Mouse (Mus musculus) left cerebral cortex, adult 2 months (tissue): Measurements from ENCODE around the gene Tmco3. TPM values are rescaled to one million over a fixed set of nuclear protein-coding genes. Genes with fewer than 3 reads are reported as not detected.

ENCODE experiments used
- DNase-seq, 2 experiments: peaks; one replicate each; pipeline ENCODE4 v3.0.0; 2021 to 2022; ENCODE audit warnings: low spot score in 2 of 2, mixed read lengths in 1 of 2; ENCODE audit errors: extremely low spot score in 1 of 2
- H3K27ac ChIP-seq: fragments of 200-600 bp; 2 replicates; pipeline ENCODE4 v1.8.1; 2022
- H3K4me3 ChIP-seq: fragments of 200-600 bp; 2 replicates; pipeline ENCODE4 v1.8.1; 2022
- CTCF ChIP-seq: fragments of 200-600 bp; IDR thresholded peaks from 2 replicates; pipeline ENCODE4 v1.8.1; 2022; ENCODE audit warnings: antibody characterized with exemption, mild to moderate bottlenecking, moderate library complexity
- intact Hi-C: fragments of 180-260 bp; cut with DNase I; formaldehyde crosslinking; loops from one replicate; pipeline ENCODE4 v1.15.1; 2025
- total RNA-seq, 2 experiments: library from RNA; stranded (reverse); gene quantifications; 2 replicates each; pipeline ENCODE4 v1.2.3; 2021

Tmco3 gene
- total RNA-seq, 2 experiments from 2014 or later: 47.3 to 51.9 TPM

DNA sequence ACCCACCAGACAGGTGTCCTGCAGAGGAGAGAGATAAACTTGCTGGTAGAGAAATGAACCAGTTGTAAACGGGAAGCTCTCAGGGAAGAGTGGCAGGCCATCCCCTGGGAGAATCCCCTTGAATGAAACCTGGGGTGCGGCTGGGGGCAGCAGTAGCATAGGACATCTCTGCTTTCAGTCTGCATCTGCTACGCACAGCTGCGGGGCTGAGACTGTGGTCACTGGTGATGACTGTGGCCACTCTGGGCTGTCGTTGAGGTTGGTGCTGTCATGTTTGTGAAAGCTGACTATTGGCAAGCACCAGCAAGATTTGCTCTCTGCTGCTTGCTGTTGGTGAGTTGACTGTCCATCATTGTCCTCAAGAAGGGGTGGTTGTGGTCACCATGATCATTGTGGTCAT lies 63.6 kb downstream of the Tmco3 start:
- intact Hi-C loops: no loop called here
- Histone ChIP-seq H3K27ac (no peak overlapping the region), H3K4me3 (no peak overlapping the region)
- TF ChIP-seq CTCF: no peak
- DNase-seq: no peak

DNA sequence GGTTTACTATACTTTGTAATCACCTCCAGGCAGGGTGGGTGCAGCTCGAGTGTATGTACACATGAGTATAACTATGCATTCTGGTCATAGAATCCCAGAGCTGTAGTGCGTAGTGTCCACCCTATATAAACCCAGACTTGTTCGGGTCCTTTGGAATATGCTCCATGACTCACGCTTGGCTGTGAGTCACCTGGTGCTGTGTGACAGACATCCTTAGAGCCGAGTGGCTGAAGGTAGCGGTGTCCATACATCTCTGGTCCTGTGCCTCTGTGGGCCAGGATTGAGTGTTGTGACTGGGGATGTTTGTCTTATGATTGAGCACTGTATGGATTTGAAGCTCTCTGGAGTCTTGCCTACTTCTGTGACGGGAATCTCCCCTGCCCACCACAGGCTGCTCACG lies 64.6 kb downstream of the Tmco3 start:
- TF ChIP-seq CTCF: no peak
- no peak overlapping the region for H3K4me3 ChIP-seq
- no peak for DNase-seq
- intact Hi-C loops: no loop called here
- H3K27ac ChIP-seq: no peak overlapping the region

DNA sequence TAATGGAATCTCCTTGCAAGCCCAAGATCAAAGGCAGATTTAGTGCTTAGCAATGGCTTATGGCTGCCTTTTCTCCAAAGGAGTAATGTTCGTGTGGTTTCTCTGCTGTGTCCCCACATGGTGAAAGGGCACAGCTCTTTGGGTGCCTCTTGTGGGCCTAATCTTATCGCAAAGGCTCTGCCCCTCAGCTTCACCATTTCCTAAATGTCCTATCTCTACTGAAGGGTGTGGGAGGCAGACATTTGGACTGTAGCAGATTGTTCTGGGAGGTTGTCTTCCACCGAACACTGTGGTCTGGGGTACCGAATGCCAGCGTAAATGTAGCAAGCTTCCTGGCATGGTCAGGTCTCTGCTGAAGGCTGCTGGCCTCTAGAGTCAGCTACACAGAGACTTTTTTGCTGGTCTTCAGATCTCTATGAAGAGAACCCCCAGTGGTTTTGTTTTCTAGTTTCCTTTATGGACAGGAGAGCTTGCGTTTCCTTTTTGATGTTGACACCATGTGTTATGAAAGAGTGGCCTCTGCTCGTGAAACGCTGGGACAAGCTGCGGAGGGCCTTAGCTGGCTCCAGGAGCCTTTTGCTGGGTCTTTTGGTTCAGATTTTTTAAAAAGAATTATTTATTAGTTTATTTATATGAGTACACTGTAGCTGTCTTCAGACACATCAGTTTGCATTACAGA lies 65.3 kb downstream of the Tmco3 start:
- intact Hi-C loops: no loop called here
- DNase-seq: no peak
- no peak overlapping the region for H3K27ac ChIP-seq

DNA sequence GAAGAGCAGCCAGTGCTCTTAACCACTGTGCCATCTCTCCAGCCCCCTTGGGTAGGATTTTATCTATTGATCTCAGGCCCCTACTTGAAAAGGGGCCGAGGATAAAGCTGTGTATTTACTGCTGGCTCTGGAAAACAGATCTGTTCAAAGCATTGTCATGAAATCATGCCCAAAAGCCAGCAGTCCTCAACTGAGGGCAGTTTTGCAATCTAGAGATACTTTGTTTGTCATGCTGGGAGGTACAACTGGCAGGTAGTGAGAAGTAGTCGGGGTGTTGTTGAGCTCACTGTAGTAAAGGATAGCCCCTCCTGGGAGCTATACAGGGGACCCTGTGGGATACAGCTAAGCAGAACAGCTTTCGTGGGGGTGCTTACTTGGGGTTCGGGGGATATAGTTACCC lies 65.9 kb downstream of the Tmco3 start:
- no peak for DNase-seq
- Histone ChIP-seq H3K27ac (no peak overlapping the region), H3K4me3 (no peak overlapping the region)
- TF ChIP-seq CTCF: no peak
- intact Hi-C loops: no loop called here

More for the DNA sequence above, 65.3 kb downstream of the Tmco3 start:
- no peak for TF ChIP-seq CTCF
- no peak overlapping the region for H3K4me3 ChIP-seq

DNA sequence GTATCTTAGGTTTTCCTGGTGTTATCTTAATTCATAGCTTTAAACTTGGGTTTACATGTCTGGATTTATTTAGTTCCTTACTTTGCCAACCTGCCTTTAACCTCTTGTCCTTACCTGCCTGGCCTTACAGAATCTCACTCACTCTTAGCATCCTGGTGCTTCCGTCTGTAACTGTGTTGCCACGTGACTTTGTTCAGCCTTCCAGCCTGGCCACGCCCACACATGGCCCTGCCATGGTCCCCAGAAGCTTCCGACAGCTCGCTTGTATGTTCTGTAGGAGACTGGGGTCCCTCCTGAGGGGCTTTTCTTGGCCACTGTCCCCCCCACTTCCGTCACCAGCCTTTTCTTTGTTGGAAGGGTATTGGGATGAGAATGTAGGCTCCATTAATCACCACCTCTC lies 68.2 kb downstream of the Tmco3 start:
- Histone ChIP-seq H3K27ac (no peak overlapping the region), H3K4me3 (no peak overlapping the region)
- DNase-seq: no peak
- TF ChIP-seq CTCF: no peak
- intact Hi-C loops: no loop called here

DNA sequence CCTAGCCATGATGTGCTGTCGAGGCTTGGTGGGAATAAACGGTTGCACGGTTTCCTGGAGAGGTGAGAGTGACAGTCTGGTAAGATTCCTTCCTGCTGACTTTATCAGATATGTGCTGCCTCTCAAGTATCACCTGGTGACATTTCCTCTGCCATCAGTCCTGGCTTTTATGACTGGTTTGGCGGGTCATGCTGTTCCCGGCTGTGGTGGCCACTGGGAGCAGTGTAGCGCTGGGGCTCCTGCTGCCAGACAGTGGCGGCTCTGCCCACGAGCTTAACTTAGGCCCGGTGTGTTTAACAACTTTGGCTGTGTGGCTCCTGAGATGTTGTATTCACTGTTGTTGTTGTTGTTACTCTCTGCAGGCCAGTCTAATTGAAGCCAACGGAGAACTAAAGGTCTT lies 68.7 kb downstream of the Tmco3 start:
- Histone ChIP-seq H3K4me3 (no peak overlapping the region), H3K27ac (no peak overlapping the region)
- no peak for DNase-seq
- no peak; the same call in 1 of the 2 replicates for TF ChIP-seq CTCF
- intact Hi-C loops: no loop called here

DNA sequence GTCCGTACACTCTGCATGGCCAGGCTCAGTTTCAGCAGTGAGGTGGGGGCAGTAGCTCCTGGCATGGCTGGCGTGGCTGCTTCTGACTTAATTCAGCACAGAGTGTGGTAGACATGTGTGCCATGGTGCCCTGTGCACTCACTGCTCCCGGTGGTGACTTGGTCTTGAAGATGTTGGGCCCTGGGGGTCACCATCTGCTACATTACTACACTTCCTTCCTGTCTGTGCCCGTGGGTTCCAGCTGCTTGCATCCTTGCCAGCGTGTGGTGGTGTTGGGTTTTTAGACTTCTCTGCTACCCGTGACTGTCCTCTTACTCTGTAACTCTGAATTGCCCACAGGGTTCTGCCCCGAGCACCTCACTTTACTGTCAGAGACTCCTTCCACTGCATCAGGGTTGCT lies 72.2 kb downstream of the Tmco3 start:
- no peak overlapping the region for H3K4me3 ChIP-seq
- no peak overlapping the region for H3K27ac ChIP-seq
- no peak for TF ChIP-seq CTCF
- intact Hi-C loops: no loop called here
- no peak for DNase-seq

DNA sequence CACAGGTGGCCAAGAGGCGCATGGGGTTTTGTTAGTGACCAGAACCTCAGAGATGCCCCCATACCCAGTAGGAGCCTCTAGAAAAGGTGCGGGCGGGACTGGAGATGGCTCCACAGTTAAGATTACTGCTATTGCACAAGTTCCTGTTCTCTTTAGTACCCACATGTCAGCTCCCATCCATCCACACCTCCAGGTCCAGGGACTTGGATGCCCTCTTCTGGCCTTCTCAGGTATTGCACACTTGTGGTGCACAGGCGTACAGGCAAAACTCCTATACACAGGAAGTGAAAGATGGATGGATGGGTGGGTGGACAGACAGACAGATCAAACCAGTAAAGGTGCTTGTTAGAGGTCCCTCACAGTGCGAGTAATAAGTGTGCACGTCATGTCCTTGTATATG lies 73.9 kb downstream of the Tmco3 start:
- TF ChIP-seq CTCF: peak; percentile 22
- intact Hi-C loops: no loop called here
- no peak overlapping the region for H3K27ac ChIP-seq
- H3K4me3 ChIP-seq: no peak overlapping the region
- DNase-seq: no peak

Other genes with a start within 250 kb of the Tmco3 start
- gene Proz, start 227.3 kb upstream of the Tmco3 start, total RNA-seq: not detected
- gene Pcid2, start 182.7 kb upstream of the Tmco3 start, total RNA-seq: 10 to 100 TPM; 27.8 to 30.7 TPM
- gene Cul4a, start 182.6 kb upstream of the Tmco3 start, total RNA-seq: 10 to 100 TPM; 53.4 to 54.0 TPM
- gene Lamp1, start 129.0 kb upstream of the Tmco3 start, total RNA-seq: 100 to 1,000 TPM; 251 to 255 TPM
- 1 to 10 TPM; 3.1 to 5.0 TPM for gene Grtp1, start 87.6 kb upstream of the Tmco3 start, total RNA-seq
- 1 to 10 TPM; 1.4 to 1.7 TPM for gene Adprhl1, start 34.0 kb upstream of the Tmco3 start, total RNA-seq
- gene Dcun1d2, start 59 bp upstream of the Tmco3 start, total RNA-seq: 10 to 100 TPM; 40.5 to 46.0 TPM
- gene Tfdp1, start 50.6 kb downstream of the Tmco3 start, total RNA-seq: 10 to 100 TPM; 58.5 to 62.5 TPM
- not detected for gene Atp4b, start 108.6 kb downstream of the Tmco3 start, total RNA-seq
- not detected for gene Grk1, start 116.9 kb downstream of the Tmco3 start, total RNA-seq
- 1 to 10 TPM; 3.6 to 5.9 TPM for gene Tmem255b, start 147.0 kb downstream of the Tmco3 start, total RNA-seq
- gene Gas6, start 206.3 kb downstream of the Tmco3 start, total RNA-seq: 10 to 100 TPM; 96.8 to 98.7 TPM